Mouse (Mus musculus) megakaryocyte, embryonic 14.5 days (primary cell): ENCODE data around the gene Tmem258.

Experiments
- FLI1 ChIP-seq: IDR thresholded peaks from 2 replicates; pipeline ENCODE4 v1.6.1; 2012; ENCODE audit warnings: low read length, inconsistent platforms, mixed read lengths
- GATA1 ChIP-seq: IDR thresholded peaks from 3 replicates; pipeline ENCODE4 v1.6.1; 2012; ENCODE audit warnings: mixed read lengths, low read length, inconsistent platforms, borderline replicate concordance

DNA sequence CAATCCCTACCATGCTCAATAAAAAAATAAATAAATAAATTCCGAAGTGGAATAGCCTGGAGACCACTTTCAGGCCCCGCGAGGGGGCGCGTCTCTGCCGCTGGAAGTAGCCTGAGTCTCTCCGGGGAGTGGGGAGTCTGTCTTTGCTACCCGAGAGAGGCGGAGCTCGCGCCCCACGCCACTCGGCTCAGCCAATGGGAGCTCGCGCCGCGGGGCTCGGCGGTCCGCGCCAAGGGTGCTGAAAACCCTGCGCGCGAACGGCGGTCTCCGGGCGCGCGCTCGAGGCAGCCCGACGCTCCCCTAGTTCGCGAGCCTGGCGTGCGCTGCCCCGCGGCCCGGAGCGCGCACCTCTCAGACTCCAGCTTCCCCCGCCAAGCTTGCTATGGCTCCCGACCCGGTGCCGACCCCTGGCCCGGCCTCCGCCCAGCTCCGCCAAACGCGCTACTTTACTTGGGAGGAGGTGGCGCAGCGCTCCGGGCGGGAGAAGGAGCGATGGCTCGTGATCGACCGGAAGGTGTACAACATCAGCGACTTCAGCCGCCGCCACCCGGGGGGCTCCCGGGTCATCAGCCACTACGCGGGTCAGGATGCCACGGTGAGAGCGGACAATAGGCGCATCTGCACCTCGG is 21.0 kb upstream of the Tmem258 start, which contains the start of gene Fads1:
- TF ChIP-seq GATA1 = no peak
- no peak for TF ChIP-seq FLI1
